Mouse (Mus musculus): ENCODE measurements around the gene Alg3. TPM values are rescaled to one million over a fixed set of nuclear protein-coding genes. Genes with fewer than 3 reads are reported as not detected.

Alg3 gene
- 17.6 TPM for polyA plus RNA-seq (2017; shearing (Covaris generic))

DNA sequence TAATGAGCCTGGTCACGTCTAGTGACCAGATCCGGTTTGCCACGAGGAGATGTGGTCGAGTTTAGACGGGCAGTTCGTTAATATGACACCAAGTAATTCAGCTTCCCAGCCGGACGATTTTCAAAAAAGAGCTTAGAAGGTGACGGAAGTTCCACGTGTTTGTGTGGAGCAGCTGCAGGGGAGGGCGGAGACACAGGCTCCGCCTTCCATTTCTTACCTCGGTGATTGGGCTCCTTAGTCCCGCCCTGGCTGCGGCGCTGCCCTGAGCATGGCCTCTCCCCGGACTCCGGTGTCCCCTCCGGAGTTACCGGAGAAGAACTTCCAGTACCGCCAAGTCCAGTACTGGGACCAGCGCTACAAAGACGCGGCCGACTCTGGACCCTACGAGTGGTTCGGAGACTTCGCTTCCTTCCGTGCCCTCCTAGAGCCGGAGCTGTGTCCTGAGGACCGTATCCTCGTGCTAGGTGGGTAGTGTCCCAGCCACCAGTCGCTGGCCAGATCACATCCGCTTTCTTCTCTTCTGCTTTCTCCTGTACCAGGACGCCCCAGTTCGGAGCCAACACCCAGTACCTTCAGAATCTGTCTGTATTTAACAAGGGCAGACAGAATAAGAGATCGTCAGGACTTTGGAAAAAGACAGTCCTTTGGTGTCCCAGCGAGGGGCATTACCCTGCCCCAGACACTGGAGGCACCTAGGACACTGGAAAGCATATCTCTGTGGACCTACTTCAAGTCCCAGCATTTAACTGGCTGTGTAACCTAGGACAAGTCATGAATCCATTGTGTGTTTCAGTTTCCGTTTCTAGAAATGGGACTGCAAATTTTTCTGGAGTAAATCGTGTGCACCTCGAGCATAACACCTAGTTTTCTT, at the start of gene Alg3, which contains the start of the genes Eef1akmt4 and Gm49333:
Alg3 (minus strand) TSS at position 379 of the 871 bp plus-strand sequence.
Eef1akmt4 (plus strand) TSS at position 237 of the 871 bp plus-strand sequence.
Gm49333 (plus strand) TSS at position 254 of the 871 bp plus-strand sequence.

DNA sequence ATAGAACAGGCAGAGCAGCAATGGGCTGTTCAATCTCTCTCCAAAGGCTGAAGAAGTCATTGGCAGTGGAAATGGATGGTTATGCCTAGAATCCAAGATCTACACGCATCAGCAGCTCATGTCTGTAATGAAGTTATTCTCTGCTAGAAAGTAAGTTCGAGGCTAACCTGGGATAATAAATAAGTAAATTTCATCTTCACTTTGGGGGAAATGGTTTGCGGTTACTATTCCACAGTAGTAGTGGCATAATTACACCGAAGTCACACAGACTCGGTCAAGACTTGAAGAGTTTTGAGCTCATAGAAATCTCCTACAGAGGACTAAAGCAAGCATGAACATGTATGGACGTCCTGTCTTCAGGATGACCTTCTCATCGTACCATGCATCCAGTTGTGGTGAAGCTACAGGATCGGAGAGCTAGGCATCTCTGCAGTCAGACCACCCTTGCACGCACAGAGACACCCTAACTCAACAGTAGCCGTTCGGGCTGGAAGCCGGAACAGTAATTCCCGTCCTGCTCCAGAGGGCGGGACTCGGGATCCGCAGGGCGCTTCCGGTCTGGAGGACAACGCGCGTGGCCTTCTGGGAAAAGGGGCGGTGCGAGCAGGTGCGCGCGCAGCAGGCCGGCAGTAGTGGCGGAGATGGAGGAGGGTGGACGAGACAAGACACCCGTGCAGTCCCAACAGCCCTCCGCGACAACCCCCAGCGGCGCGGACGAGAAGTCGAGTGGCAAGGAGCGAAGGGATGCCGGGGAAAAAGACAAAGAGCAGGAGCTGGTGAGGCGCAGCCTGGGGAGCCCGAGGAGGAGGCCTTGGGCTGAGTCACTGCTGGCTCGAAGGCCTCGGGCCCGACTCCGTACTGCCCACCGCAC, 39.8 kb upstream of the Alg3 start, which contains the start of gene Psmd2:
Psmd2 (plus strand) TSS at position 577 of the 871 bp plus-strand sequence.

GRCm38 (mm10) chr16:20629731-20630634, 18.4 kb upstream of the Alg3 start, which contains the start of gene Ece2:
Gene Ece2, plus strand, starts transcription at chr16:20629828.

DNA sequence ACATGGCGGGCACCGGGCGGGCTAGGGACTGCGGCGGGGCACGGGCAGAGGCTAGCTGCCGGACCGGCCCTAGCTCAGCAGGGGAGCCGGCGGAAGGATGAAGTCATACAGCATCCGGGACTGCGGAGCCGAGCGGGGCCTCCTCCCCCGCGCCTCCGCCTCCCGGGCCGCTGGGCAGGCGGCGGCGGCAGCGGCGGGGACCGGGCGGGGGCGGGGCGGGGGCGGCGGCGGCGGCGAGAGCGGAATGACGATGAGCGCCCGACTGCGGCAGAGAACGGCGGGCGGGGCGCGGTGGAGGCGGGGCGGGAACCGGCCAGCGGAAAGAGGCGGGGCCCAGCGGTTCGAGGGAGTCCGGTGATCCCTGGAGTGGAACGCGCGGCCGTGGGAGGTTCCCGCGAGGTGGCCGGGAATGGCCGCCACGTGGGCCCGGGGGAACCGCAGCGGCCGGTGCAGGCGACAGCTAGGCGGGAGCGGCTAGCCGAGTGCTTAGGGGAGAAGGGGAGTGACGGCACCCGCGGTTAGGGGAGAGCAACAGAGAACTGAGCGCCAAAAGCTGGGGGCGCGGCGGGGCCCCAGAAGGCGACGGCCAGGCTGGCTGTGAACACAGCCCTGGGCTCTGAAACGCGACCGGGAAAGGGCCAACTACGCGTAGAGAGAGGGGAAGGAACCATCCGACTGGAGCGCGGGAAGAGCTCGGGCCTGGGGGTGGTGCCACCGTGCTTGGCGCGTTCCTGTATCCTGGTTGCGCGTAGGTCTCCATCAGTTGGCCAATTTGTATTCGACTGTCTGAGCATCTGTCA, 9.9 kb upstream of the Alg3 start, which contains the start of gene Camk2n2:
Camk2n2 (minus strand) TSS at position 97 of the 800 bp plus-strand sequence.

DNA sequence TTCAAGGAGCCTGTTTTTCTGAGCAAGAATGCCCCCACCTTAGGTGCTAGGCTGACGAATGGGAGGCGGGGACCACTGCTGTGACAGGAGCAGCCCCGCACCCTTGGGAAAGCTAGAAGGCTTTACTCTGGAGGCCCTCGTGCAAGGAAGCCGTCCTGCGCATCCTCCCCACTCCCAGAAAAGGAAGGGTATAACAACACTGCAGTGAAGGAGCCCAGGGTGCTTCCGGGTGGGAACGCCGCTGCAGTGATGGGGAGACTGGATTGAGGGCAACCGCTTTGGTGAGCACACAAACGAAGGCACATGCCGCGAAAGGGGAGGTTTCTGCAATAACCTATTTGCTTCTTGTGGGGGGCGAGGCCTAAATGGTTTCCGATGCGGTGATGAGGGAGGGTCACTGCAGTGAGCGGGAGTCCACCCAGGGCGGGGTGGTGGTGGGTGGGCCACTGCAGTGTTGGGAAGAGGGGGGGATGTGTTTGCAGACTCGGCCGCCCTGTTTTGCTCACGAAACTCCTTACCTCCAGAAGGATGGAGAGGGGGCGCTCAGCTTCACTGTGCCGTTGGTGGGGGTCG, 22.1 kb downstream of the Alg3 start, which contains the start of gene Vwa5b2:
Vwa5b2 (plus strand) TSS at position 106 of the 573 bp plus-strand sequence.

Other genes with a start within 250 kb of the Alg3 start
- 30.8 TPM for gene Abcc5, start 185.3 kb downstream of the Alg3 start, polyA plus RNA-seq (2017; shearing (Covaris generic))
- 70.0 TPM for gene Eif2b5, start 112.9 kb downstream of the Alg3 start, polyA plus RNA-seq (2017; shearing (Covaris generic))
- gene Dvl3, start 94.8 kb downstream of the Alg3 start, polyA plus RNA-seq (2017; shearing (Covaris generic)) = 14.3 TPM
- 372 TPM for gene Ap2m1, start 76.3 kb downstream of the Alg3 start, polyA plus RNA-seq (2017; shearing (Covaris generic))
- 71.6 TPM for gene Abcf3, start 63.2 kb downstream of the Alg3 start, polyA plus RNA-seq (2017; shearing (Covaris generic))
- gene Vwa5b2, start 22.3 kb downstream of the Alg3 start, polyA plus RNA-seq (2017; shearing (Covaris generic)) = 0.23 TPM
- gene Eef1akmt4, start 142 bp downstream of the Alg3 start, polyA plus RNA-seq (2017; shearing (Covaris generic)) = 1.8 TPM
- not detected for gene Gm49333, start 125 bp downstream of the Alg3 start, polyA plus RNA-seq (2017; shearing (Covaris generic))
- gene Camk2n2, start 9.6 kb upstream of the Alg3 start, polyA plus RNA-seq (2017; shearing (Covaris generic)) = 0.49 TPM
- gene Ece2, start 18.1 kb upstream of the Alg3 start, polyA plus RNA-seq (2017; shearing (Covaris generic)) = not detected
- gene Psmd2, start 39.9 kb upstream of the Alg3 start, polyA plus RNA-seq (2017; shearing (Covaris generic)) = 183 TPM
- 124 TPM for gene Eif4g1, start 56.6 kb upstream of the Alg3 start, polyA plus RNA-seq (2017; shearing (Covaris generic))
- gene Fam131a, start 81.5 kb upstream of the Alg3 start, polyA plus RNA-seq (2017; shearing (Covaris generic)) = 1.1 TPM
- gene Polr2h, start 105.9 kb upstream of the Alg3 start, polyA plus RNA-seq (2017; shearing (Covaris generic)) = 37.0 TPM
- 2.3 TPM for gene Clcn2, start 106.0 kb upstream of the Alg3 start, polyA plus RNA-seq (2017; shearing (Covaris generic))
- gene Chrd, start 121.4 kb upstream of the Alg3 start, polyA plus RNA-seq (2017; shearing (Covaris generic)) = 0.13 TPM
- 0.56 TPM for gene Thpo, start 122.8 kb upstream of the Alg3 start, polyA plus RNA-seq (2017; shearing (Covaris generic))